Mouse (Mus musculus): ENCODE data around the gene Stac2. TPM values are rescaled to one million over a fixed set of nuclear protein-coding genes. Genes with fewer than 3 reads are reported as not detected.

Gene Stac2
- total and polyA plus RNA-seq, 3 experiments: 0.07 TPM; not detected in 2

DNA sequence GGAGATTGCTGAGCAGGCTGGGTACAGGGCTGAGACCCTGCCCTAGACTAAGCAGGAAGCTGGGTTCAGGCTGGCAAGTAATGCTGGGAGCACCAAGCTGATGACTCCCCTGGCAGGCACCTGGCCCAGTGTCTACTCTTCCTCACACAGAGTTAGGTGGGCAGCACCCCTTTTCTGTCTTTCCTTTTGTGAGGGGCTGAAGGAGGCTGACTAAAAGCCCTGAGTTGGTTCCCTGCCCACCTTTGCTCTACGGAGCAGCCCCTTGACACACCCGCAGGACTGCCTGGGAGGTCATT, 2.8 kb downstream of the Stac2 start:
- no peaks in the 10 kb centered on the region for H3K27me3 ChIP-seq (replicated peaks)
- in situ Hi-C loops (cut with MboI; ENCODE audit: low pct_ligation_motif_present, low pct_unique_long_range_greater_than_20kb, low sequenced_read_pairs) (no loop called here), dilution Hi-C loops (cut with MboI; ENCODE audit: extremely low pct_ligation_motif_present, extremely low pct_unique_long_range_greater_than_20kb, low sequenced_read_pairs) (no loop called here)
- peak overlapping the region; percentile 34; the same call in 1 of the 2 replicates for H3K27ac ChIP-seq (ENCODE audit: insufficient read depth, low read depth)
- DNase-seq (ENCODE audit: extremely low read depth): no peak
- no peaks in the 10 kb centered on the region for H3K36me3 ChIP-seq (replicated peaks in 1 of 2; ENCODE audit: control insufficient read depth in 1 of 2, insufficient read depth in 1 of 2, low read length in 1 of 2)
- no peak overlapping the region for H3K4me3 ChIP-seq (replicated peaks in 1 of 3; ENCODE audit: low read depth in 2 of 3, low read length in 2 of 3, poor library complexity in 1 of 3)
- no peaks in the 10 kb centered on the region for H3K79me2 ChIP-seq (replicated peaks; ENCODE audit: control insufficient read depth, extremely low read depth, insufficient read depth, poor library complexity, severe bottlenecking)
- TF ChIP-seq GABPA (IDR thresholded peaks at IDR 0.05; ENCODE audit: insufficient replicate concordance, low read depth, low read length) (no peak), ZC3H11A (IDR thresholded peaks at IDR 0.05; ENCODE audit: low read depth, low read length) (no peak), UBTF (IDR thresholded peaks at IDR 0.05; ENCODE audit: low read depth, low read length) (no peak), JUN (IDR thresholded peaks at IDR 0.05; ENCODE audit: insufficient read depth, low read depth, low read length) (no peak), MXI1 (IDR thresholded peaks at IDR 0.05; ENCODE audit: low read depth, low read length) (no peak), RCOR1 (conservative IDR thresholded peaks at IDR 0.05; ENCODE audit: low read depth, low read length) (0 out of 2 replicates have a peak, but pooled peaks have one; percentile 7)
- peak overlapping the region; percentile 55; the same call in 1 of the 2 replicates for H3K4me2 ChIP-seq (ENCODE audit: insufficient read depth, low read depth, poor library complexity, severe bottlenecking)
- peaks cover 22% of the 10 kb centered on the region for H3K9me3 ChIP-seq (replicated peaks; ENCODE audit: low read length)
- no peak overlapping the region for H3K9ac ChIP-seq (ENCODE audit: insufficient read depth, low read depth)
- peaks cover 15 to 51% of the 10 kb centered on the region in 2 experiments for H3K4me1 ChIP-seq (ENCODE audit: control insufficient read depth in 1 of 2, insufficient read depth in 2 of 2)

DNA sequence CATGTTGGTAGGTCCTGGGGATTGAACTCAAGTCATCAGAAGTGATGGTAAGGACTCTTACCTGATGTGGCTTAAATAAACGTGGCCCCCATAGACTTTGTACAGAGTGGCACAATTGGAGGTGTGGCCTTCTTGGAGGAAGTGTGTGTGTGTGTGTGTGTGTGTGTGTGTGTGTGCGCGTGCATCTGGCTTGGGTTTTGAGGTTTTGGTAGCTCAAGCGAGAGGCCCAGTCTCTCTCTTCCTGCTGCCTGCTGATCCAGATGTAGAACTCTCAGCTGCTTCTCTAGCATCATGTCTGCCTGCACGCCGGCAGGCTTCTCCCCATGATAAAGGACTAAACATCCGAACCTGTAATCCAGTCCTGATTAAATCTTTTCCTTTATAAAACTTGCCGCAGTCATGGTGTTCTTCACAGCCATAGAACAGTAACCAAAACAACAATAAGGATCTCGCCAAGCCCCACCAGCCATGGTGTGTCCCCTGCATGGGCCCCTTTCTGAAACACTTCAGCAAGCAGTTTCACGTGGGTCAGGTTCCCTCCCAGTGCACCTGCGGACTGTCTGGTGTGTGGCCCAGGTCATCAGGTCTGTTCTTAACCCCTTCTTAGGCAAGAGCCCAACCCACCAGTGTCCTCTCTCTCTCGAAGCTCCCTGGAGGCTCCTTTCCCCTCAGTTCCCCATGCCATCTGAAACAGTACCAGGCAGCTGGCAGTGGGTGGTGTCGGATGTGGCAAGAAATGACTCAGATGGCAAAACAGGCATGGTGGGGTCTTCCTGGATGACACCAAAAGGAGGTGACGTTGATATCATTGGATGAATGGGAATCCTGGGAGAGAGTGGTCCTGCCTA, 3.4 kb downstream of the Stac2 start:
- DNase-seq (ENCODE audit: extremely low read depth): peak; percentile 70
- TF ChIP-seq SIN3A (IDR thresholded peaks at IDR 0.05; ENCODE audit: low read length) (no peak), JUN (IDR thresholded peaks at IDR 0.05; ENCODE audit: insufficient read depth, low read depth, low read length) (peak; percentile 38; the same call in 1 of the 2 replicates), ETS1 (conservative IDR thresholded peaks at IDR 0.05; ENCODE audit: low read depth, low read length) (peak; percentile 53), USF2 (conservative IDR thresholded peaks at IDR 0.05; ENCODE audit: low read depth, low read length) (no peak), MEF2A (IDR thresholded peaks at IDR 0.05; ENCODE audit: borderline replicate concordance, low read depth, low read length) (no peak), ZC3H11A (IDR thresholded peaks at IDR 0.05; ENCODE audit: low read depth, low read length) (no peak), RCOR1 (conservative IDR thresholded peaks at IDR 0.05; ENCODE audit: low read depth, low read length) (0 out of 2 replicates have a peak, but pooled peaks have one; percentile 30), PAX5 (IDR thresholded peaks at IDR 0.05; ENCODE audit: low read length) (no peak), MXI1 (IDR thresholded peaks at IDR 0.05; ENCODE audit: low read depth, low read length) (no peak), ZKSCAN1 (IDR thresholded peaks at IDR 0.05; ENCODE audit: borderline replicate concordance, low read depth, low read length) (no peak), CTCF (conservative IDR thresholded peaks at IDR 0.05 in 1 of 2, IDR thresholded peaks at IDR 0.05 in 1 of 2; ENCODE audit: low read depth in 2 of 2, low read length in 2 of 2) (no peak), UBTF (IDR thresholded peaks at IDR 0.05; ENCODE audit: low read depth, low read length) (no peak), E2F4 (IDR thresholded peaks at IDR 0.05; ENCODE audit: insufficient replicate concordance, low read depth, low read length) (no peak), BHLHE40 (IDR thresholded peaks at IDR 0.05; ENCODE audit: low read depth, low read length) (peak; percentile 77), HCFC1 (IDR thresholded peaks at IDR 0.05; ENCODE audit: low read depth, low read length) (no peak), JUND (conservative IDR thresholded peaks at IDR 0.05; ENCODE audit: low read depth, low read length) (no peak; the same call in 1 of the 2 replicates), MAX (IDR thresholded peaks at IDR 0.05; ENCODE audit: low read length) (no peak), NRF1 (IDR thresholded peaks at IDR 0.05; ENCODE audit: low read depth, low read length) (no peak), EP300 (IDR thresholded peaks at IDR 0.05; ENCODE audit: low read length) (peak; percentile 49), IRF4 (IDR thresholded peaks at IDR 0.05; ENCODE audit: low read depth, low read length) (peak; percentile 79), TBP (conservative IDR thresholded peaks at IDR 0.05; ENCODE audit: low read depth, low read length) (no peak), CHD2 (IDR thresholded peaks at IDR 0.05; ENCODE audit: low read length) (no peak), NELFE (IDR thresholded peaks at IDR 0.05; ENCODE audit: low read depth, low read length) (no peak), ELF1 (IDR thresholded peaks at IDR 0.05; ENCODE audit: low read depth, low read length) (peak; percentile 28; the same call in 1 of the 2 replicates), MAZ (IDR thresholded peaks at IDR 0.05; ENCODE audit: low read depth, low read length) (no peak), POLR2AphosphoS2 (IDR thresholded peaks at IDR 0.05; ENCODE audit: low read depth, low read length) (no peak), ZNF384 (IDR thresholded peaks at IDR 0.05; ENCODE audit: low read depth, low read length) (no peak), MAFK (IDR thresholded peaks at IDR 0.05; ENCODE audit: insufficient replicate concordance, low read length) (no peak), ZMIZ1 (IDR thresholded peaks at IDR 0.05; ENCODE audit: low read depth, low read length) (no peak)

More for the DNA sequence above, 3.4 kb downstream of the Stac2 start:
- in situ Hi-C loops (cut with MboI; ENCODE audit: low pct_ligation_motif_present, low pct_unique_long_range_greater_than_20kb, low sequenced_read_pairs) (no loop called here), dilution Hi-C loops (cut with MboI; ENCODE audit: extremely low pct_ligation_motif_present, extremely low pct_unique_long_range_greater_than_20kb, low sequenced_read_pairs) (no loop called here)
- peaks cover 15 to 51% of the 10 kb centered on the region in 2 experiments for H3K4me1 ChIP-seq (ENCODE audit: control insufficient read depth in 1 of 2, insufficient read depth in 2 of 2)
- no peak overlapping the region for H3K4me3 ChIP-seq (replicated peaks in 1 of 3; ENCODE audit: low read depth in 2 of 3, low read length in 2 of 3, poor library complexity in 1 of 3)
- H3K79me2 ChIP-seq (replicated peaks; ENCODE audit: control insufficient read depth, extremely low read depth, insufficient read depth, poor library complexity, severe bottlenecking): no peaks in the 10 kb centered on the region
- 0 out of 2 replicates have a peak overlapping the region, but pooled peaks have one; percentile 3 for H3K9ac ChIP-seq (ENCODE audit: insufficient read depth, low read depth)
- H3K27ac ChIP-seq (ENCODE audit: insufficient read depth, low read depth): peak overlapping the region; percentile 34; the same call in 1 of the 2 replicates
- H3K9me3 ChIP-seq (replicated peaks; ENCODE audit: low read length): peaks cover 22% of the 10 kb centered on the region
- H3K27me3 ChIP-seq (replicated peaks): no peaks in the 10 kb centered on the region
- H3K4me2 ChIP-seq (ENCODE audit: insufficient read depth, low read depth, poor library complexity, severe bottlenecking): peak overlapping the region; percentile 55
- H3K36me3 ChIP-seq (replicated peaks in 1 of 2; ENCODE audit: control insufficient read depth in 1 of 2, insufficient read depth in 1 of 2, low read length in 1 of 2): no peaks in the 10 kb centered on the region
